Mouse (Mus musculus) stomach, postnatal 0 days (tissue): ENCODE measurements around the gene Olfr1006.

Experiments
- CTCF ChIP-seq: IDR thresholded peaks from 2 replicates; pipeline ENCODE4 v1.5.1; 2016; ENCODE audit warnings: antibody characterized with exemption, low read depth, mild to moderate bottlenecking, moderate library complexity
- EP300 ChIP-seq: optimal IDR thresholded peaks from 2 replicates; pipeline ENCODE3; 2016; ENCODE audit warnings: antibody characterized with exemption

DNA sequence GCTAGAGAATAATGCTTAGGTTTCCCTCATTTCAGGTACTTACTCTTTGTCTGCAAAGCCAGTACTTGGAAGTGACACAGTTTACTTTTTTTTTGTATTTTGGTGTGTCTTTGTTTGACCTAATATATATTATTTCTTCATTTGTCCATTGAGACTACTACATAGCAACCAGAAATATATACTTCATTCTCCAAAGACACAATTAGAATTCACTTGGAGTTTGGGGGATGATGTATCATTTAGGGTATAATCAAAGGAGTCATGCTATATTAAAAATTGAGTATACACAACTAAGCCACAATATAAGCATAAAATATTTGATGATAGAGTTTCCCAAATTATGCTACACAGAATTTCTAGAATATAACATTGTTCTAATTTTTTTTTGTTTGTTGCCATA, at the start of gene Olfr1006:
- TF ChIP-seq CTCF, result no peak
- no peak for TF ChIP-seq EP300
